Mouse (Mus musculus) CH12.LX (cell line): ENCODE results near the gene Usp32. TPM values are rescaled to one million over a fixed set of nuclear protein-coding genes. Genes with fewer than 3 reads are reported as not detected.

ENCODE experiments used
- DNase-seq: peaks from one replicate; pipeline ENCODE4 v3.0.0-alpha.2; 2013; ENCODE audit errors: extremely low read depth
- H3K27ac ChIP-seq: 2 replicates; pipeline ENCODE4 v1.5.1; 2012; ENCODE audit warnings: low read depth, mild to moderate bottlenecking, control low read depth, moderate library complexity; ENCODE audit not compliant: insufficient read depth
- H3K27me3 ChIP-seq: replicated peaks from 2 replicates; pipeline ENCODE3; 2012; ENCODE audit warnings: inconsistent platforms
- H3K36me3 ChIP-seq, 2 experiments: replicated peaks in 1 of 2; 2 replicates each; pipeline versions ENCODE3 to v1.6.1; 2012; ENCODE audit warnings: inconsistent platforms in 1 of 2, low read length in 1 of 2, mild to moderate bottlenecking in 1 of 2, mixed read lengths in 1 of 2, moderate library complexity in 1 of 2; ENCODE audit not compliant: control insufficient read depth in 1 of 2, insufficient read depth in 1 of 2
- H3K4me1 ChIP-seq, 2 experiments: 2 replicates each; pipeline ENCODE4 v1.6.1; 2012; ENCODE audit warnings: inconsistent platforms in 1 of 2, moderate library complexity in 1 of 2; ENCODE audit not compliant: insufficient read depth in 2 of 2, control insufficient read depth in 1 of 2
- H3K4me2 ChIP-seq: 2 replicates; pipeline ENCODE4 v1.6.1; 2012; ENCODE audit warnings: low read depth, mild to moderate bottlenecking, control low read depth; ENCODE audit not compliant: poor library complexity, insufficient read depth, severe bottlenecking
- H3K4me3 ChIP-seq, 3 experiments: fragments of 150-350 bp in 1 of 3; sonication (generic) in 1 of 3; replicated peaks in 1 of 3; 2 replicates each; pipeline versions ENCODE3 to v1.5.1; 2011 to 2012; ENCODE audit warnings: low read depth in 2 of 3, low read length in 2 of 3, mild to moderate bottlenecking in 2 of 3, moderate library complexity in 2 of 3, control low read depth in 1 of 3, improper control_type of control experiment in 1 of 3, inconsistent platforms in 1 of 3, mixed read lengths in 1 of 3; ENCODE audit not compliant: poor library complexity in 1 of 3
- H3K79me2 ChIP-seq: replicated peaks from 2 replicates; pipeline ENCODE4 v1.6.1; 2012; ENCODE audit warnings: mild to moderate bottlenecking, moderate library complexity; ENCODE audit not compliant: control insufficient read depth, poor library complexity, insufficient read depth, severe bottlenecking; ENCODE audit errors: extremely low read depth
- H3K9ac ChIP-seq: 2 replicates; pipeline ENCODE4 v1.6.1; 2012; ENCODE audit warnings: low read depth, mild to moderate bottlenecking, control low read depth, moderate library complexity; ENCODE audit not compliant: insufficient read depth
- H3K9me3 ChIP-seq: replicated peaks from 2 replicates; pipeline ENCODE3; 2012; ENCODE audit warnings: low read length, inconsistent platforms, mixed read lengths
- CHD1 ChIP-seq: IDR thresholded peaks from 2 replicates; pipeline ENCODE4 v1.6.1; 2012; ENCODE audit warnings: low read depth, low read length, improper control_type of control experiment, inconsistent platforms
- CTCF ChIP-seq, 2 experiments: IDR thresholded peaks in 1 of 2; conservative IDR thresholded peaks in 1 of 2; 2 replicates each; pipeline ENCODE4 v1.5.1; 2011 to 2012; ENCODE audit warnings: low read depth in 2 of 2, low read length in 2 of 2, improper control_type of control experiment in 1 of 2, inconsistent platforms in 1 of 2, mild to moderate bottlenecking in 1 of 2, moderate library complexity in 1 of 2
- MYC ChIP-seq: IDR thresholded peaks from 2 replicates; pipeline ENCODE4 v1.6.1; 2011; ENCODE audit warnings: low read depth, mild to moderate bottlenecking, improper control_type of control experiment, low read length
- RAD21 ChIP-seq: IDR thresholded peaks from 2 replicates; pipeline ENCODE4 v1.6.1; 2011; ENCODE audit warnings: low read depth, mild to moderate bottlenecking, low read length, improper control_type of control experiment, moderate library complexity
- RCOR1 ChIP-seq: conservative IDR thresholded peaks from 2 replicates; pipeline ENCODE4 v1.6.1; 2012; ENCODE audit warnings: low read depth, mild to moderate bottlenecking, inconsistent platforms, low read length, improper control_type of control experiment
- UBTF ChIP-seq: IDR thresholded peaks from 2 replicates; pipeline ENCODE4 v1.6.1; 2012; ENCODE audit warnings: low read depth, mild to moderate bottlenecking, inconsistent platforms, low read length, improper control_type of control experiment, moderate library complexity
- ZC3H11A ChIP-seq: IDR thresholded peaks from 2 replicates; pipeline ENCODE4 v1.6.1; 2012; ENCODE audit warnings: low read depth, mild to moderate bottlenecking, inconsistent platforms, low read length, improper control_type of control experiment
- dilution Hi-C: fragments of 300-500 bp; cut with MboI; formaldehyde crosslinking; loops from 2 replicates; pipeline ENCODE4 v1.14.3; 2020; ENCODE audit warnings: low sequenced_read_pairs; ENCODE audit not compliant: extremely low pct_unique_long_range_greater_than_20kb, extremely low pct_ligation_motif_present
- in situ Hi-C: fragments of 300-500 bp; cut with MboI; formaldehyde crosslinking; loops from 3 replicates; pipeline ENCODE4 v1.14.3; 2019; ENCODE audit warnings: low sequenced_read_pairs, low pct_ligation_motif_present, low pct_unique_long_range_greater_than_20kb, mixed read lengths
- polyA plus RNA-seq: library from polyadenylated mRNA; unstranded; fragments of >175 nt; gene quantifications from 2 replicates; pipeline ENCODE4 v1.2.1, GENCODE M21; 2012; ENCODE audit warnings: low read depth; ENCODE audit not compliant: insufficient read length
- total RNA-seq, 2 experiments: library from RNA; depleted of rRNA; stranded (reverse); fragments of 300-350 nt in 1 of 2; fragments of >200 nt in 1 of 2; gene quantifications; 2 replicates each; pipeline ENCODE4 v1.2.3; 2012 to 2014

The Usp32 gene
- total and polyA plus RNA-seq, 3 experiments, result 7.4 to 12.0 (median 11.8) TPM

- Histone ChIP-seq H3K79me2 (no peaks in the 10 kb centered on the region), H3K4me3 (no peak overlapping the region), H3K36me3 (peaks cover 13 to 38% of the 10 kb centered on the region in 2 experiments), H3K27me3 (no peaks in the 10 kb centered on the region), H3K9ac (no peak overlapping the region), H3K9me3 (no peaks in the 10 kb centered on the region), H3K4me1 (no peaks in the 10 kb centered on the region), H3K4me2 (no peak overlapping the region), H3K27ac (no peak overlapping the region)
- dilution Hi-C loops, result no loop called here
- in situ Hi-C loops, result no loop called here
- TF ChIP-seq ZC3H11A, result no peak
- DNase-seq, result no peak
These were observed 144.7 kb downstream of the Usp32 start for GRCm38 (mm10) chr11:84995241-84995640.

GRCm38 (mm10) chr11:84992996-84993395 lies 147.0 kb downstream of the Usp32 start:
- DNase-seq, result peak; percentile 6
- in situ Hi-C loops, result no loop called here
- H3K27ac ChIP-seq, result no peak overlapping the region
- H3K4me2 ChIP-seq, result no peak overlapping the region
- no peaks in the 10 kb centered on the region for H3K4me1 ChIP-seq
- H3K9me3 ChIP-seq, result no peaks in the 10 kb centered on the region
- dilution Hi-C loops, result no loop called here
- no peaks in the 10 kb centered on the region for H3K79me2 ChIP-seq
- H3K9ac ChIP-seq, result no peak overlapping the region
- TF ChIP-seq CTCF (conservative IDR thresholded peaks at IDR 0.05 in 1 of 2, IDR thresholded peaks at IDR 0.05 in 1 of 2; ENCODE audit: low read depth in 2 of 2, low read length in 2 of 2) (peak in 1 of 2 experiments; percentile 33; a peak in 2 of 4 replicates), UBTF (no peak), MYC (no peak), RAD21 (peak; percentile 14), RCOR1 (no peak)
- no peak overlapping the region for H3K4me3 ChIP-seq
- peaks cover 18 to 47% of the 10 kb centered on the region in 2 experiments for H3K36me3 ChIP-seq
- no peaks in the 10 kb centered on the region for H3K27me3 ChIP-seq

GRCm38 (mm10) chr11:84988341-84988919 lies 151.5 kb downstream of the Usp32 start:
- no peaks in the 10 kb centered on the region for H3K4me1 ChIP-seq
- no peaks in the 10 kb centered on the region for H3K27me3 ChIP-seq
- dilution Hi-C loops, result no loop called here
- DNase-seq, result no peak
- H3K36me3 ChIP-seq, result peaks cover 14 to 40% of the 10 kb centered on the region in 2 experiments
- H3K4me2 ChIP-seq, result no peak overlapping the region
- no peak overlapping the region for H3K9ac ChIP-seq
- TF ChIP-seq CHD1, result no peak
- H3K79me2 ChIP-seq, result no peaks in the 10 kb centered on the region
- H3K27ac ChIP-seq, result no peak overlapping the region
- no peaks in the 10 kb centered on the region for H3K9me3 ChIP-seq
- no peak overlapping the region for H3K4me3 ChIP-seq
- in situ Hi-C loops, result no loop called here
